Mouse (Mus musculus): ENCODE measurements around the gene Stfa2.
"Not testable (repeated sequence)": the region's sequence is repeated elsewhere in the genome, so short reads cannot be mapped to it uniquely, and the experiment has no call there.

Gene Stfa2

DNA sequence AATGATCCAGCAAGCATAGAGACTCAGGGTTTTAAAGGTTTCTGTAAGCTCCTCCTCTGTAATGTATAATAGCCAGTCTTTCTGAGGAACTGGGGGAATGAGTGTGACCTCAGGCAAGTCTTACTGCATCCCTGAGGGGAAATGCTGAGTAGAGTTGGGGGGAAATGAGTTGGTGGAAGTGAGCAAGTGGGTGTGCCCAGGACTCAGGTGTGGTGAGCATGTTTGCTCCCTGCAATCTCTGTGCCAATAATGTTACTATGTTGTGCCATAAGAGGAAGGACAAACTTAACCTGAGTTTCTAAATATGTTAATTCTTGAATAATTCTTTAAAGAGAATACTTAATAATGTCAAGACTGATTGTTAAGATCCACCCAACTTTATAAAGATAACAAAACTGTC lies at the start of gene Stfa2:
TSS of gene Stfa2 (minus strand) at position 101 of the 400 bp plus-strand sequence.
- no peak for DNase-seq (ENCODE audit: low spot score)

DNA sequence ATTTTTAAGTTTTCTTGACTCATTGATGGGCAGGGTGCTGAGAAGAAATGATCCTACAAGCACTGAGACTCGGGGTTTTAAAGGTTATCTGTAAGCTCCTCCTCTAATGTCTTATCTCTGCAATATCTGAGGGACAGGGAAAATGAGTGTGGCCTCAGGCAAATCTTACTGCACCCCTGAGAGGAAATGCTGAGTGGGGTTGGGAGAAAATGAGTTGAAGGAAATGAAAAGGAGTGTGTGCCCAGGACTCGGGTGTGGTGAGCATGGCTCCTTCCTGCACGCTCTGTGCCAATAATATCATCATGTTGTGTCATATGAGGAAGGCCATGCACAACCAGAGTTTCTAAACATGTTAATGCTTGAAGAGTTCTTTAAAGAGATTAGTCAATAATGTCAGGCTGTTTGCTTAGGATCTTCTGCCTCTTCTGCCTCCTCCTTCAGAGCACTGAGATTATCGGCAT lies 47.1 kb upstream of the Stfa2 start, which contains the start of gene Stfa3:
TSS of gene Stfa3 (minus strand) at position 51 of the 461 bp plus-strand sequence.
- no peak for DNase-seq (ENCODE audit: low spot score)

DNA sequence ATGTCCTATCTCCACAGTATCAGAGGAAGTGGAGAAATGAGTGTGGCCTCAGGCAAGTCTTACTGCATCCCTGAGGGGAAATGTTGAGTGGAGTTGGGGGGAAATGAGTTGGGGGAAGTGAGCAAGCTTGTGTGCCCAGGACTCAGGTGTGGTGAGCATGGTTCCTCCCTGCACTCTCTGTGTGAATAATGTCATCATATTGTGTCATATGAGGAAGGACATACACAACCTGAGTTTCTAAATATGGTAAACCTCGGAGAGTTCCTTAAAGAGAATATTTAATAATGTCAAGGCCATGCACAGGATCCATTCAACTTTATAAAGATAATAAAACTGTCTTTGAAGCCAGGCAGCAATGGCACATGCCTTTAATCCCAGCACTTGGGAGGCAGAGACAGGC lies 12.7 kb upstream of the Stfa2 start:
- DNase-seq (ENCODE audit: low spot score) = not testable (repeated sequence)

DNA sequence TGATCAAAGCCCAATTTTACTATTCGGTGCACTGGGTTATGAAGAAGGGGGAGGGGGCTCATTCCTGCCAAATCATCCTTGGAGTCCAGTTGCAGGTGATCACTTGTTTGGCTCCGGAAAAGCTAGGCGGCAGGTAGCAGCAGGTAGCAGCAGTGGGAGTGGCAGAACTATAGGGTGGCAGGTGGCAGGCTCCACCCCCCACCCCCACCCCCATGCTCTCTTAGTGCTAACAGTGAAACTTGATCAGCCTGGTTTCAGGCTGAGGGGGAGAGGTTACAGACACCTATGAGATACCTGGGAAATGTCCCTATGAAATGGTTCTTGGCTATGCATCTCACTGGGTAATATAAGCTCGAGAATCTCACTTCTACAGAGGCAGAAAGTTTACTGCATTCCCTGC lies 19.2 kb downstream of the Stfa2 start:
- DNase-seq (ENCODE audit: low spot score) = no peak

DNA sequence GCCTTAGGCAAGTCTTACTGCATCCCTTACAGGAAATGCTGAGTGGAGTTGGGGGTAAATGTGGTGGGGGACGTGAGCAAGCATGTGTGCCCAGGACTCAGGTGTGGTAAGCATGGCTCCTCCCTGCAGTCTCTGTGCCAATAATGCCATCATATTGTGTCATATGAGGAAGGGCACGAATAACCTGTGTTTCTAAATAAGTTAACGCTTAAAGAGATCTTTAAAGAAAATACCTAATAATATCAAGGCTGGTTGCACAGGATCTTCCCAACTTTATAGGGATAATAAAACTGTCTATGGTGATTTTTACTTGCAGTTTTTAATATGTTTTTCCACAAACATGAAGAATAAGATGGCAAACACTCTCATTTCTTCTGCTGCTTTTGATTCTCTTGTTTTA lies 40.6 kb downstream of the Stfa2 start, which contains the start of gene BC100530:
TSS of gene BC100530 (minus strand) at position 101 of the 400 bp plus-strand sequence.
- not testable (repeated sequence) for DNase-seq (ENCODE audit: low spot score)
